Mouse (Mus musculus) forebrain, embryonic 10.5 days (tissue): ENCODE measurements around the gene Art2b. TPM values are rescaled to one million over a fixed set of nuclear protein-coding genes. Genes with fewer than 3 reads are reported as not detected.
"Not testable (repeated sequence)": the region's sequence is repeated elsewhere in the genome, so short reads cannot be mapped to it uniquely, and the experiment has no call there.

Experiments used
- DNase-seq: peaks from one replicate; pipeline ENCODE4 v3.0.0-alpha.2; 2017; ENCODE audit warnings: low spot score; ENCODE audit errors: extremely low spot score
- H3K27ac ChIP-seq: fragments of 300-500 bp; sonication (generic); 2 replicates; pipeline ENCODE4 v1.5.1; 2016; ENCODE audit warnings: mild to moderate bottlenecking
- H3K27me3 ChIP-seq: fragments of 300-500 bp; sonication (generic); 2 replicates; pipeline ENCODE4 v1.6.1; 2016; ENCODE audit warnings: mild to moderate bottlenecking; ENCODE audit not compliant: poor library complexity, severe bottlenecking
- H3K36me3 ChIP-seq: fragments of 300-500 bp; sonication (generic); replicated peaks from 2 replicates; pipeline ENCODE4 v1.6.1; 2016; ENCODE audit warnings: mild to moderate bottlenecking, moderate library complexity
- H3K4me1 ChIP-seq: fragments of 300-500 bp; sonication (generic); 2 replicates; pipeline ENCODE4 v1.6.1; 2016
- H3K4me3 ChIP-seq: fragments of 300-500 bp; sonication (generic); 2 replicates; pipeline ENCODE4 v1.5.1; 2016; ENCODE audit warnings: mild to moderate bottlenecking, moderate library complexity
- H3K9me3 ChIP-seq: fragments of 300-500 bp; sonication (generic); 2 replicates; pipeline ENCODE4 v1.6.1; 2016; ENCODE audit warnings: mild to moderate bottlenecking, moderate library complexity
- WGBS: fragments of 180-500 bp; shearing (Covaris S2); methylation state at CpG from one replicate; pipeline ENCODE4 v1.1.7; 2016; 5-methylcytosine and 5-hydroxymethylcytosine counted together
- polyA plus RNA-seq: library from polyadenylated mRNA; unstranded; fragments of >200 nt; fragmentation: Nextera tagmentation; extraction: Ambion mirVana; gene quantifications from 2 replicates; pipeline ENCODE4 v1.2.1, GENCODE M21; 2016

Gene Art2b
- polyA plus RNA-seq, 1 experiment from 2014 or later, result not detected

DNA sequence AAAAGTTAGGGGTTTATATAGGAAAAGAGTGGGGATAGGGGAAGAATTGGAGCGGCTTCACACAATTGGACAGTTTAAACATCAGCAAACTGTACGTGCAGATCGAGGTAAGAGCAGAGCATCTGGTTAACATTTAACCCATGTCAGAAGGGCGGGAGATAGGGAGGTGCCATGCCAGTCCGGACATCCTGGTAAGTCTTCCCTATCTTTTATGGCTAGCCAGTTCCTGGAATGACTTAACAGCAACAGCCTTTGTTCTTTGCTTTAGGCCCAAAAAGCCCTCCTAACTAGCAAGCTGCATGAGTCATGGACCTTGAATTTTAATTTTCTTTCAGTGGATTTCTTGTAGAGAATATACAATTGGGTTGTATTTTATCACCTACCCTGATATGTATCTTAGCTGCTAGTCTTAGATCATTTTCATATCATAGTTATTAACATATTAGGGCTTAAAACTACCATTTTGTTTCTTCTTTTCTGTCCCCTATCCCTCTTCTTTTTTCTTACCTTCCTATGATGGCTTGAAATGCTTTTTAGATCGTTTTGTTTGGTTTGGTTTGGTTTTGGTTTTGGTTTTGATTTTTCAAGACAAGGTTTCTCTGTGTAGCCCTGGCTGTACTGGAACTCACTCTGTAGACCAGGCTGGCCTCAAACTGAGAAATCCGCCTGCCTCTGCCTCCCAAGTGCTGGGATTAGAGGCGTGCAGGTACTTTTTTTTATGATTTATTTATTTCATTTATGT, 27.6 kb upstream of the Art2b start:
- WGBS, result 82% methylated on average over 8 of the region's 8 CpGs
- DNase-seq, H3K27me3 ChIP-seq: not testable (repeated sequence)

DNA sequence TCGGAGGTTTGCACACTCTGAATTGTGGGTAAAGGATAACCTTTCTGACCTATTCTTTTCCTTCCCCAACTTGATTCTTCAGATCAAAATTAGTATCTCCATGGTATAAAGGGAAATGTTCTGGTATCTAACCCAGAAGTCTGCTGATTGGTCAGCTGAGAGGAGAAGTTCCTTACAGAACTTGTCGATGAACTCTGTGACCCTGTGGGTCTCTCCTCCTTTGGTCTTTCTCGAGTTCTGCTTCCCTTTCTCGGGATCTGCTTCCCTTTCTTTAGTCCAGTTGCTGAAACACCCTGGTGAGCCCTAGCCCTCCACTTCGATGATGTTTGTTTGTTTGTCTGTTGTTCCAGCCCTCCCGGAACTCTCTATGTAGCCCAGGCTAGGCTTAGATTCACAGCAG, 22.4 kb upstream of the Art2b start:
- 78% methylated on average over 6 of the region's 6 CpGs for WGBS
- Histone ChIP-seq H3K36me3 (no peaks in the 10 kb centered on the region), H3K27me3 (no peaks in the 10 kb centered on the region), H3K9me3 (no peaks in the 10 kb centered on the region), H3K4me3 (no peak overlapping the region), H3K27ac (no peak overlapping the region), H3K4me1 (no peaks in the 10 kb centered on the region)
- no peak for DNase-seq

More for the DNA sequence above, 27.6 kb upstream of the Art2b start:
- not testable (repeated sequence) for H3K36me3 ChIP-seq, H3K9me3 ChIP-seq, H3K27ac ChIP-seq, H3K4me3 ChIP-seq, H3K4me1 ChIP-seq

DNA sequence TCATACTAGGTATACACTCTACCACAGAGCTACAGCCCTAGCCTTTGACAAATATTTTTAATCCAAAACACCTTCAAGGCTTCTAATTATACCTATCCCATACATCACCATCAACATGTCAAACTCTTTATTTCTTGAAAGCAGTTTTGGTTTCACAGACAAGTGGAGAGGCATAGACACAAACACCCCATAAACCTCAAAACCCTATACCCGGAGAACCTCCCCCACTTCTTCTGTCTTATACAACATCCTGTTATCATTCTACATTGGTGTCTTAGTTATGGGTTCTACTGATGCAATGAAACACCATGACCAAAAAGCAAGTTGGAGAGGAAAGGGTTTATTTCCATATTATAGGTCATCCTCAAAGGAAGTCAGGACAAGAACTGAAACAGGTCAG, 15.0 kb upstream of the Art2b start:
- H3K27ac ChIP-seq, result no peak overlapping the region
- H3K4me3 ChIP-seq, result no peak overlapping the region
- H3K27me3 ChIP-seq, result no peaks in the 10 kb centered on the region
- no peak for DNase-seq
- H3K9me3 ChIP-seq, result no peaks in the 10 kb centered on the region; the same call in 1 of the 2 replicates
- 90% methylated on average over 1 of the region's 1 CpGs for WGBS
- no peaks in the 10 kb centered on the region for H3K36me3 ChIP-seq
- H3K4me1 ChIP-seq, result no peaks in the 10 kb centered on the region; the same call in 1 of the 2 replicates

DNA sequence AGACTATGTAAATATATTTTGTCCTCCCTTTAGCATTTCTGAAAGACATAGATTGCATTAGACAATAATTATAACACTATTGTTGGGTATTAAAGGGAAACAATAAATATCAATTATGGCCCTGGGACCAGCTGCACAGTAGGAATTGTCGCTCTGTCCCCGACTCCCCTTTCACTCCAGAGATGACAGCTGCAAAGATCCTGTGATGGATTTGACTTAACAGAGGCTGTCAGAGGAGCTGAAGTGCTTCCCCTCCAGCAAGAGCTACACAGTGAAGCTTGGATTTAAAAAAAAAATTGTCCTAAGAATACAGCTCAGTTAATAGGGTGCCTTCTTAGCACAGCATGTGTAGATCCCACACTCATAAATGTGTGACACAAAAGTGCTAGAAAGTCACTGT, 13.1 kb upstream of the Art2b start:
- DNase-seq, result no peak
- no peaks in the 10 kb centered on the region; the same call in 1 of the 2 replicates for H3K4me1 ChIP-seq
- H3K4me3 ChIP-seq, result no peak overlapping the region
- WGBS, result 83% methylated on average over 2 of the region's 2 CpGs
- no peak overlapping the region for H3K27ac ChIP-seq
- no peaks in the 10 kb centered on the region; the same call in 1 of the 2 replicates for H3K9me3 ChIP-seq
- no peaks in the 10 kb centered on the region for H3K27me3 ChIP-seq
- H3K36me3 ChIP-seq, result no peaks in the 10 kb centered on the region

DNA sequence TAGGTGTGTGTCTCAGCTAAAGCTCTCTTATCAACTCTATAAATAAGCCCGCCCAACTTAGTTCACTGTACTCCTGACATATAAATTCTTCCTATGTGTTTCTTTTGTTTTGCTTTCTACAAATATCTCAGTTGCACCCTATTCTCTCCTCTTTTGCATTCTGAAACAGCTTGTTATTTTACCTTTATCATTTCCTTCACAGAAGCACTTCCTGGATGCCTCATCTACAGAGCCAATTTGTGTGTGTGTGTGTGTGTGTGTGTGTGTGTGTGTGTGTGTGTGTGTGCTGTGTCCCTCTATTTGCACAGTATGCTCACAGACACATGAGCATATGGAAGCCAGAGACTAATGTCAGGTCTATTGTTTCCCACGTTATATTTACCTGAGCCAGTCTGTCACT, 9.6 kb upstream of the Art2b start:
- 81% methylated on average over 2 of the region's 2 CpGs for WGBS
- no peak overlapping the region for H3K27ac ChIP-seq
- H3K27me3 ChIP-seq, result no peaks in the 10 kb centered on the region
- no peaks in the 10 kb centered on the region for H3K36me3 ChIP-seq
- H3K4me1 ChIP-seq, result no peaks in the 10 kb centered on the region; the same call in 1 of the 2 replicates
- H3K9me3 ChIP-seq, result peaks cover 6% of the 10 kb centered on the region
- no peak for DNase-seq
- no peak overlapping the region for H3K4me3 ChIP-seq

DNA sequence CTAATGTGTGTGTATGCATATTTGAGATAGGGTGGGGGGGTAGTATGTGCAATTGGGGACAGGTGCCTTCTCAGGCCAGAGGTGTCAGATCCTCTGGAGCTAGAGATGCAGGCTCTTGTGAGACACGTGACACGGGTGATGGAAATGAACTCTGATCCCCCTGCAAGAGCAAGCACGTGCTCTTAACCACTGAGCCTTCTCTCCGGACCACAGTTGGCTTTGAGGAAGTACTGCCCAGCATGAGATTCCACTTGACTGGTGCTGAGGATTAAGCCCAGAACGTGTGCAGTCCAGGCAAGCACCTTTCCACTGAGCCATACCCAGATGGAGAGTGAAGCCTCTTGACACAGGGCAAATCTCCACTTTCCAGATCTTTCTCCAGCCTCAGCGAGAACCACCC, 1.1 kb downstream of the Art2b start:
- WGBS, result 67% methylated on average over 6 of the region's 6 CpGs

DNA sequence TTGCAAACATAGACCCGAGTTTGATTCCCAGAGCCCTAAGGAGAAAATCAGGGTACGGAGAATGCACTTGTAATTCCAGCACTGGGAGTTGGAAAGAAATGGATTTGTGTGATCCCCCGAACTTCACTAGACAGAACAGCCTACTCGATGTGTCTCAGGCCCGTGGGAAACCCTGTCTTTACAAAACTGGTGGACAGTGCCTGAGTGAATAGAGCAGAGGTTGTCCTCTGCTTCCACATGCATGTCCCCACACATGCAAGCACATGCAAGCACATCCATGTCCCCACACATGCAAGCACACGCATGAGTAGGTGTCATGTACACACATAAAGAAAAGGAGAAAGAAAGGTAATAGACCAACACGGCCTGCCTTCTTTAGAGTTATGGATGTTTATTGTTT, 3.4 kb downstream of the Art2b start:
- Histone ChIP-seq H3K27ac (no peak overlapping the region), H3K9me3 (no peaks in the 10 kb centered on the region), H3K36me3 (no peaks in the 10 kb centered on the region), H3K4me1 (no peaks in the 10 kb centered on the region), H3K4me3 (no peak overlapping the region), H3K27me3 (no peaks in the 10 kb centered on the region)
- DNase-seq, result no peak
- 89% methylated on average over 7 of the region's 7 CpGs for WGBS

More for the DNA sequence above, 1.1 kb downstream of the Art2b start:
- H3K4me1 ChIP-seq, H3K27ac ChIP-seq, H3K9me3 ChIP-seq, H3K27me3 ChIP-seq, H3K4me3 ChIP-seq, H3K36me3 ChIP-seq, DNase-seq: not testable (repeated sequence)

DNA sequence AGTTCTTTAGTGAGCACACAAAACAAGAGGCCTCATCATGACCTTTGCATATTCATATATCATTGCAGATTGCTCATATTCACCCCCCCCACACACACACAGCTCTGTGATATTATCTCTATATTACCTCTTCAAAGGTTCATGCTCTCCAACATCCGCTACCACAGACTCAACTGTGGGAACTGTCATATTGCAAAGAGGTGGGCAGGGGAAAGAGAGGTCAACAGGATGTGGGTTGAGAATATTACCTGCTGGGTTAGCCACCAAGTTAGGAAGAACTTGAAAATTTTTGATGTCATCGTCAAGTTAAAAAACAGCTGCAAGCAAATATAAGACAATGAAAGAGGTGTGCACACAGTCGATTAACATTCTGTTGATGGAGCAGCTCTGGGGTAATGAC, 4.5 kb downstream of the Art2b start:
- 92% methylated on average over 3 of the region's 3 CpGs for WGBS
- H3K4me3 ChIP-seq, H3K27ac ChIP-seq: not testable (repeated sequence)

DNA sequence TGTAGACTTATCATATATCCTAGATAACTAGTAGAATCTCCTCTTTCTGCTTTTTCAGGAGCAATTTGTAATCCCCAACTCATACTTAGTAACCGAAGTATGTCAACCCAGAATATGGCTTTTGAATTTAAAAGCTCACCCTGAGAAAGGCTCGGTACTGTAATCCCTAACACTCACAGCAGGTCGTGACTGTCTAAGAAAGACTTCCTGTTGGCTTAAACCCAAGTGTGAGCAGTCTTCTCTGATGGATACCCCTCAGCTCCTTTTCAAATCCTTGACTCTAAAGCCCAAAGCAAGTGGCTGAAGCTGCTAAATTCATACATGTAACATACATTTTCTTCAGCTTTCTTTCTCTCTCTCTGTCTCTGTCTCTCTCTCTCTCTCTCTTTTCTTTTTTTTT, 11.0 kb downstream of the Art2b start:
- 68% methylated on average over 3 of the region's 3 CpGs for WGBS

More for the DNA sequence above, 4.5 kb downstream of the Art2b start:
- H3K4me1 ChIP-seq, H3K36me3 ChIP-seq, DNase-seq, H3K9me3 ChIP-seq, H3K27me3 ChIP-seq: not testable (repeated sequence)

DNA sequence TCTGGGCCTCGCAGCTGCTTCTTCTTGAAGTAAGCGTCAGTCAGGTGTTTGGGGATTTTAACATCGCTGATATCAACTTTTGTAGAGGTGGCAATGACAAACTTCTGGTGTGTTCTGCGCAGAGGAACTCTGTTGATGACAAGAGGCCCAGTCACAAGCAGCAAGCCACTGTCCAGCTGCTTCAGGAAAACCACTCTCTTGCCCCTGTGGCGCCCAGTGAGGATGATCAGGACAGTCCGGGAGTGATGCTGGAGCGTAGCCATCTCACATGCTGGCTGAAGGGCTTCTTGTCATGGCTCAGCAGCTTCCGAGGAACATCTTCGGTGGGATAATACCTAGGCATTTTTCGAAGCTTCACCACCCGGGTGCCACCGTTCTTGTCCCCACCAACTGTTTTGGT, 11.8 kb downstream of the Art2b start:
- H3K27me3 ChIP-seq, H3K27ac ChIP-seq, H3K9me3 ChIP-seq, H3K4me3 ChIP-seq, DNase-seq, H3K36me3 ChIP-seq, H3K4me1 ChIP-seq: not testable (repeated sequence)
- WGBS, result 94% methylated on average over 12 of the region's 12 CpGs

More for the DNA sequence above, 11.0 kb downstream of the Art2b start:
- H3K27ac ChIP-seq, result no peak overlapping the region
- DNase-seq, result no peak
- no peaks in the 10 kb centered on the region for H3K36me3 ChIP-seq
- H3K27me3 ChIP-seq, result no peaks in the 10 kb centered on the region
- H3K9me3 ChIP-seq, result no peaks in the 10 kb centered on the region
- no peak overlapping the region for H3K4me3 ChIP-seq
- H3K4me1 ChIP-seq, result no peaks in the 10 kb centered on the region

DNA sequence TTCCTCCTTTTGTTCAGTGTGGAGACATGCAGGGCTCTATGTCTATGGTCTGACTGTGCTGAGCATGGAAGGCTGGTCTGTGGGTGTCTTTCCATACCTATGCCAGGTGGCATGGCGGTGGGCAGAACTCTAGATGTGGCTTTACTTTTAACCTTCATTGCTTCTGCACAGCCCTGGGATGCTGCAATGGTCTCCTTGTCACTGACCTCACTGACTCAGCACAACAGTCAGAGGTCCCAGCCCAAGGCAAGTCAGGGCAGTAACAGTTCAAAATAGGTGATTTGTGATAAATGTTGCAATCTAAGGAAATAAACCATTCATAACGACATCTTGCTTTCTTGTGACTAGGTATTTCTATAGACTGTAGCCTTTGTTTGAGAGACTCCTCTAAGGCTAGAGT, 21.3 kb downstream of the Art2b start:
- H3K4me3 ChIP-seq, result no peak overlapping the region
- WGBS, result 83% methylated on average over 2 of the region's 2 CpGs
- H3K36me3 ChIP-seq, result no peaks in the 10 kb centered on the region
- no peak for DNase-seq
- no peaks in the 10 kb centered on the region for H3K9me3 ChIP-seq
- no peaks in the 10 kb centered on the region for H3K4me1 ChIP-seq
- no peak overlapping the region for H3K27ac ChIP-seq
- H3K27me3 ChIP-seq, result no peaks in the 10 kb centered on the region

DNA sequence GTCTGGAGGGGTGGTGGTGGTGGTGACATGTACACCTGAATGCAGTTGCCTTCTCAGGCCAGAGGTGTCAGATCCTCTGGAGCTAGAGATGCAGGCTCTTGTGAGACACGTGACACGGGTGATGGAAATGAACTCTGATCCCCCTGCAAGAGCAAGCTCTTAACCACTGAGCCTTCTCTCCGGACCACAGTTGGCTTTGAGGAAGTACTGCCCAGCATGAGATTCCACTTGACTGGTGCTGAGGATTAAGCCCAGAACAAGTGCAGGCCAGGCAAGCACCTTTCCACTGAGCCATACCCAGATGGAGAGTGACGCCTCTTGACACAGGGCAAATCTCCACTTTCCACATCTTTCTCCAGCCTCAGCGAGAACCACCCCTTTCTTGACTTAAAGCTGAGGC, 26.0 kb downstream of the Art2b start:
- not testable (repeated sequence) for H3K27ac ChIP-seq, H3K36me3 ChIP-seq, H3K4me1 ChIP-seq, H3K27me3 ChIP-seq, DNase-seq, H3K9me3 ChIP-seq, H3K4me3 ChIP-seq
- 78% methylated on average over 5 of the region's 5 CpGs for WGBS

DNA sequence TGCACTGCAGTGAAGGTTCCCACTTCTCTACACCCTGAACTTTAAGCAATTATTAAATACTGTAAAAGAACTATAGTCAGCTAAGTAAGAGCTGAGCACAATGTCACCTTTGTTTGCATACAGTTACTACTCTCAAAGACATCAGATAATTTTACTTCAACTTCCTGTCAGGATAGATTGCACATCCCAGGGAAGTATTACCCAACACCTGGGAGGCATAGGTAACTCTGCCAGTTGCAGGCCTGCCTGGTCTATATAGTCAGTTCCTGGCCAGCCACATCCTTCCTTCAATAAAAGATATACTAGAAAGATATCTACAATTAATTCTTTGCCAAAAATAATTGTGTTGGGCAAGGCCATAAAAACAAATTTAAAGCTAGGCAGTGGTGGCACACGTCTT, 28.0 kb downstream of the Art2b start:
- H3K4me3 ChIP-seq, result no peak overlapping the region
- H3K27ac ChIP-seq, result no peak overlapping the region
- H3K36me3 ChIP-seq, result no peaks in the 10 kb centered on the region
- H3K4me1 ChIP-seq, result no peaks in the 10 kb centered on the region
- no peak for DNase-seq
- H3K27me3 ChIP-seq, result no peaks in the 10 kb centered on the region
- 69% methylated on average over 1 of the region's 1 CpGs for WGBS
- no peaks in the 10 kb centered on the region for H3K9me3 ChIP-seq

DNA sequence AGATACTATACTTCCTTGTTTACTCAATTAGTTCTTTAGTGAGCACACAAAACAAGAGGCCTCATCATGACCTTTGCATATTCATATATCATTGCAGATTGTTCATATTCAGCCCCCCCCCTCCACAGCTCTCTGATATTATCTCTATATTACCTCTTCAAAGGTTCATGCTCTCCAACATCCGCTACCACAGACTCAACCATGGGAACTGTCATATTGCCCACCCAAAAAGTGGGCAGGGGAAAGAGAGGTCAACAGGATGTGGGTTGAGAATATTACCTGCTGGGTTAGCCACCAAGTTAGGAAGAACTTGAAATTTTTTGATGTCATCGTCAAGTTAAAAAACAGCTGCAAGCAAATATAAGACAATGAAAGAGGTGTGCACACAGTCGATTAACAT, 29.9 kb downstream of the Art2b start:
- not testable (repeated sequence) for H3K4me3 ChIP-seq, H3K27ac ChIP-seq, H3K36me3 ChIP-seq, DNase-seq, H3K9me3 ChIP-seq, H3K27me3 ChIP-seq, H3K4me1 ChIP-seq
- 88% methylated on average over 3 of the region's 3 CpGs for WGBS
